9 mouse cellular contexts compared by ENCODE assay signal in genomic region chr9:65725291-65725622, GRCm38 (mm10). TPM values are rescaled to one million over a fixed set of nuclear protein-coding genes. Genes with fewer than 3 reads are reported as not detected.
DNase-seq lines count a peak whose midpoint lies in the region; ATAC-seq and TF ChIP-seq lines count a peak whose summit lies in the region.
"Had no signal": no experiment of that assay in that cellular context is flagged by ENCODE, and none has a peak within 500 bp of the region (broad histone marks: within the 10 kb centered on the region; RNA-seq: fewer than 3 reads in every experiment).

No protein-coding gene starts in this region.

- no peaks in the 10 kb centered on the region for H3K27me3 ChIP-seq in neural tube, embryonic 11.5 days (ENCODE audit: control insufficient read depth, insufficient read depth, low read length)
- no peaks in the 10 kb centered on the region for H3K27me3 ChIP-seq in midbrain, embryonic 11.5 days (ENCODE audit: control insufficient read depth, insufficient read depth, low read length)
- H3K27me3 ChIP-seq: Patski had no signal

- H3K4me1 ChIP-seq in neural tube, embryonic 11.5 days (ENCODE audit: control insufficient read depth, insufficient read depth, low read length) = peaks cover 14% of the 10 kb centered on the region
- H3K4me1 ChIP-seq in midbrain, embryonic 11.5 days (ENCODE audit: control insufficient read depth, insufficient read depth, low read length) = peaks cover 29% of the 10 kb centered on the region

- no peak for ATAC-seq in neural tube, embryonic 11.5 days (ENCODE audit: insufficient read depth, low FRiP score, low TSS enrichment)
- ATAC-seq in midbrain, embryonic 11.5 days (ENCODE audit: low FRiP score) = no peak
- ATAC-seq in erythroid progenitor cell, adult 5-6 weeks (replicated peaks; ENCODE audit: low FRiP score, poor library complexity, severe bottlenecking) = no peak
- ATAC-seq: Patski had no signal

- no peak overlapping the region for H3K4me3 ChIP-seq in gastrocnemius, adult 2 months
- no peak overlapping the region for H3K4me3 ChIP-seq in neural tube, embryonic 11.5 days (ENCODE audit: low read depth, low read length)
- H3K4me3 ChIP-seq in midbrain, embryonic 11.5 days (ENCODE audit: low read depth, low read length) = no peak overlapping the region

- H3K36me3 ChIP-seq in neural tube, embryonic 11.5 days (ENCODE audit: control insufficient read depth, insufficient read depth, low read length) = no peaks in the 10 kb centered on the region
- H3K36me3 ChIP-seq in midbrain, embryonic 11.5 days (ENCODE audit: control insufficient read depth, insufficient read depth, low read length) = no peaks in the 10 kb centered on the region

- no peak overlapping the region for H3K4me2 ChIP-seq in neural tube, embryonic 11.5 days (ENCODE audit: low read depth)
- no peak overlapping the region for H3K4me2 ChIP-seq in midbrain, embryonic 11.5 days

- DNase-seq in gastrocnemius, adult 2 months = no peak
- no peak for DNase-seq in gastrocnemius, postnatal 10 days
- DNase-seq in neural tube, embryonic 11.5 days (ENCODE audit: low spot score) = no peak
- no peak for DNase-seq in neural tube, embryonic 10.5 days (ENCODE audit: extremely low spot score, low spot score)
- no peak for DNase-seq in midbrain, embryonic 11.5 days (ENCODE audit: low spot score, missing footprints)
- DNase-seq in cerebellum, postnatal 25 days = no peak
- no peak for DNase-seq in left cerebral cortex, adult 11 months (ENCODE audit: low spot score)

- H3K27ac ChIP-seq in gastrocnemius, adult 2 months = peak overlapping the region; percentile 64
- peak overlapping the region; percentile 17; the same call in 1 of the 2 replicates for H3K27ac ChIP-seq in neural tube, embryonic 11.5 days (ENCODE audit: low read depth, low read length)
- H3K27ac ChIP-seq in midbrain, embryonic 11.5 days (ENCODE audit: low read depth, low read length) = peak overlapping the region; percentile 10; the same call in 1 of the 2 replicates

- H3K9me3 ChIP-seq in neural tube, embryonic 11.5 days (ENCODE audit: control insufficient read depth, low read length) = no peaks in the 10 kb centered on the region
- no peaks in the 10 kb centered on the region for H3K9me3 ChIP-seq in midbrain, embryonic 11.5 days (ENCODE audit: control insufficient read depth, low read length)

- WGBS in neural tube, embryonic 11.5 days = 70% methylated on average over 4 of the region's 4 CpGs
- WGBS in midbrain, embryonic 11.5 days = 52% methylated on average over 4 of the region's 4 CpGs

- intact Hi-C loops in gastrocnemius, adult 2 months (cut with DNase I) = no loop called here

- H3K9ac ChIP-seq in neural tube, embryonic 11.5 days (ENCODE audit: low read length) = no peak overlapping the region
- H3K9ac ChIP-seq in midbrain, embryonic 11.5 days (ENCODE audit: low read length) = no peak overlapping the region

- no peak for TF ChIP-seq CTCF in gastrocnemius, adult 2 months (IDR thresholded peaks at IDR 0.05)

RNA-seq across cellular contexts. Expression of gene Oaz2, which starts 57.5 kb away (rescaled TPM):
- 100 to 1,000 TPM; 195 to 201 TPM for total RNA-seq in gastrocnemius, adult 2 months (2021)
- 100 to 1,000 TPM; 248 to 260 TPM for total RNA-seq in gastrocnemius, postnatal 10 days (2021)
- 254 and 263 TPM in 2 replicates for polyA plus RNA-seq in neural tube, embryonic 11.5 days (2014; fragmentation: Nextera tagmentation; extraction: Ambion mirVana)
- polyA plus RNA-seq in midbrain, embryonic 11.5 days (2014; fragmentation: Nextera tagmentation; extraction: Ambion mirVana) = 199 and 215 TPM in 2 replicates
- 3.4 and 7.2 TPM in 2 replicates for total RNA-seq in erythroid progenitor cell, adult 5-6 weeks (2015; ENCODE audit: low replicate concordance)
- 1.4 and 9.2 TPM in 2 replicates for total RNA-seq in erythroid progenitor cell, adult 5-6 weeks (2017; ENCODE audit: low replicate concordance)

Comparison
In these comparisons a context has a peak if more than half of its experiments do, and no peak if none do; other contexts are left out.
1. H3K27ac ChIP-seq: peak in every context shown above with its lines; median percentile 64 in gastrocnemius, adult 2 months; 17 in neural tube, embryonic 11.5 days; 10 in midbrain, embryonic 11.5 days.
2. RNA of gene Oaz2, which starts 57.5 kb away (total RNA-seq): 248 to 260 TPM in gastrocnemius, postnatal 10 days and 195 to 201 TPM in gastrocnemius, adult 2 months; 1.4 to 9.2 TPM in erythroid progenitor cell, adult 5-6 weeks; every median in the first group is over 10 times any median in the second.